Mouse (Mus musculus) gastrocnemius, adult 2 months (tissue): Measurements from ENCODE around the gene Trim9. TPM values are rescaled to one million over a fixed set of nuclear protein-coding genes. Genes with fewer than 3 reads are reported as not detected.

Experiments
- DNase-seq: peaks from one replicate; pipeline ENCODE4 v3.0.0; 2022
- H3K27ac ChIP-seq: fragments of 200-600 bp; 2 replicates; pipeline ENCODE4 v1.8.1; 2022; ENCODE audit warnings: mild to moderate bottlenecking
- H3K4me3 ChIP-seq: fragments of 200-600 bp; 2 replicates; pipeline ENCODE4 v1.8.1; 2022; ENCODE audit warnings: mild to moderate bottlenecking, moderate library complexity
- CTCF ChIP-seq: fragments of 200-600 bp; IDR thresholded peaks from 2 replicates; pipeline ENCODE4 v1.8.1; 2022; ENCODE audit warnings: antibody characterized with exemption, mild to moderate bottlenecking, moderate library complexity
- intact Hi-C: fragments of 180-260 bp; cut with DNase I; formaldehyde crosslinking; loops from one replicate; pipeline ENCODE4 v1.15.1; 2025
- total RNA-seq, 2 experiments: library from RNA; stranded (reverse); gene quantifications; 2 replicates each; pipeline ENCODE4 v1.2.3; 2021

Gene Trim9
- total RNA-seq, 2 experiments from 2014 or later, result 0.05 to 0.20 TPM

GRCm38 (mm10) chr12:70213601-70214000 lies 133.8 kb downstream of the Trim9 start:
- no peak for TF ChIP-seq CTCF
- DNase-seq, result no peak
- Histone ChIP-seq H3K27ac (no peak overlapping the region), H3K4me3 (no peak overlapping the region)
- intact Hi-C loops, result no loop called here

DNA sequence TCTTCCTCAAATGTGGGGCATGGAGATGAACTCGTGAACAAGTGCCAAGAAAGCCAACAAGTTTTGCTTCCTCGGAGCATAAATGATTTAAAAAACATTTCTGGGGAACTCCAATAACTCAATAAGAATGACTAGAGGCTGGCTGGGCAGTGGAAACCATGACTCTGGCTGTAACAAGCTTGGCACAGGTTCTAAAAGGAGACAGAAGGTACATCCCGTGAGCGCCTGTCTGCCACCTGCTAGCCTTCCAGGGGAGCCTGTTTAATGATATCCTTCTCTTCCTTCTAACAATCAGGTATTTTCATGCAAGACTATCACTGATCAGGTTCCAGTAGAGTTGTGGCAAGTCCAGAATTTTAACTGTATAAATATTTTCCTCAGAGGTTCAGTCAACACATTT lies 134.9 kb downstream of the Trim9 start:
- Histone ChIP-seq H3K4me3 (no peak overlapping the region), H3K27ac (no peak overlapping the region)
- DNase-seq, result no peak
- intact Hi-C loops, result no loop called here
- no peak for TF ChIP-seq CTCF

DNA sequence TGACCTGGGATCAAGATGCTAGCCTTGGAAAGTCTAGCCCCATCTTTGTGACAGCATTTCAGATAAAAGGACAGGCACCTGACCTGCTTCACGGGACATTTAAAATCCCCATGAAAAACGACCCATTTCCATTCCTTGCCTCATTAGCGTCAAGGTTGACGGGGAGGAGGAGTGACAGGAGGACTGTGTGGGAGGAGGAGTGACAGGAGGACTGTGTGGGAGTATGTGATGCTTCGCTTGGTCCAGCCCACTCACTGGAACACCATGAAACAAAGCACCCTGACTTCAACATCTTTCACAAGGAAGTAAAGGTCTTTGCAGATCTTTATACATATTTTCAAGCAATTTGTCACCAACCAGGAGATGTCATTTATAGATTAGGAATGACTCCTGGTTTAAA lies 139.2 kb downstream of the Trim9 start:
- Histone ChIP-seq H3K27ac (no peak overlapping the region), H3K4me3 (no peak overlapping the region)
- TF ChIP-seq CTCF, result no peak
- intact Hi-C loops, result no loop called here
- DNase-seq, result no peak

DNA sequence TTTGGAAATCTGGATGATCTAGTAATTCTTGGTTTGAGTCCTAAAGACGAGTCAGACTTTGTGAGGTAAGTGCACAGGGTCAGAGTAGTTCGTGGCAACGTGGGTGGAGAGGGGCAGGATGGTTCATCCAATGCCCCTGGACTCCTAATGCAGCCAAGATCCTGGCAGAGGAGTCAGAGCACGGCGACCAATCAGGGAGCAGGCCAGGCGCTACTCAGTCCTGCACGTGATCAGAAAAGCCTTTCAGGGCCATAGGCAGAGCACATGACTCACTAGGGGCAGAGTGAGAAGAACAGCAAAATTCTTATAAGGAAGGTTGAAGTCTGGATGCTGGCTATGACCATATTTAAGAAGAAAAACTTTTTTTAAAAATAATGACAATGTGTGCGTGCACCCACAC lies 143.0 kb downstream of the Trim9 start:
- no peak overlapping the region for H3K27ac ChIP-seq
- TF ChIP-seq CTCF, result no peak
- no peak for DNase-seq
- intact Hi-C loops, result no loop called here
- H3K4me3 ChIP-seq, result no peak overlapping the region

DNA sequence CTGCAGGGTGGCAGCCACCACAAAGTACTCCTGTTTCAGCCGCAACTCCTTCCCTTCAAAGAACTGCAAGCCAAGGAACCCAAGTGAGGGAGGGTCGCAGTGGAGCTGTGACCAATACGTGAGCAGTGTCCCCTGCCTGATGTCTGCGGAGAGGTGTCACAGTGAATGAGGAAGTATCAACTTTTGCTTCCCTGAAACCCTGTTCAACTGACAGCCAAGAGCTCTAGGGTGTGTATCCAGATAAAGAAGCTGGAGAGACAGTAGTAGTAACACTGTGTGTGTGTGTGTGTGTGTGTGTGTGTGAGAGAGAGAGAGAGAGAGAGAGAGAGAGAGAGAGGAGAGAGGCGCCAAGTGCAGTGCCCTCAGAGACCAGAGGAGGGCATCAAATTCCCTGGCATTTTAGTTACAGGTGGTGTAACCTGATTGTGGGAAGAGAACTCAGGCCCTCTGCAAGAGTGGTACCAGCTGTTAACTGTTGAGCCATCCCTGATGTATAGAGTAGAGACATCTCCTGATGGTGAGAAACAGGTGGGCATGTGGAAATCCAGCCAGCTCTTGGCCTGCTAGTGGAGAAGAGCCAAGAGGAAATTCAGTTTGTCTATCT lies 145.4 kb downstream of the Trim9 start:
- intact Hi-C loops, result no loop called here
- 0 out of 2 replicates have a peak, but pooled peaks have one; percentile 1 for TF ChIP-seq CTCF
- no peak overlapping the region for H3K27ac ChIP-seq
- no peak overlapping the region for H3K4me3 ChIP-seq
- DNase-seq, result no peak

- Histone ChIP-seq H3K27ac (no peak overlapping the region), H3K4me3 (no peak overlapping the region)
- no peak for DNase-seq
- TF ChIP-seq CTCF, result no peak
- intact Hi-C loops, result no loop called here
These were observed 151.1 kb downstream of the Trim9 start for GRCm38 (mm10) chr12:70196341-70196740.

DNA sequence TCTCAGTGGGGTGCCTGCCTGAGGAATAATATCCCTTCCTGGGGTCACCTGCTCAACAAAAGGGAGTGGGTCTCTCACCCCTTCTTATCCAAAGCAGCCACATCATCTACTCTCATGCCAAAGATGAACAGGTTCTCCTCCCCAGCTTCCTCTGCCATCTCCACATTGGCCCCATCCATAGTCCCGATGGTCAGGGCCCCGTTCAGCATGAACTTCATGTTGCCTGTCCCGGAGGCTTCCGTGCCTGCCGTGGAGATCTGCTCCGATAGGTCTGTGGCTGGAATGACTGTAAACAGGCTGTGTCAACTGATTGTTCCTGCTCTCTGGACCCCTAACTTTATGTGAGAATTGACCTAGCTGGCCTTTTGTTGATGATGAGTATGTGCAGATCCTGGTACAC lies 152.0 kb downstream of the Trim9 start:
- no peak overlapping the region for H3K27ac ChIP-seq
- no peak for TF ChIP-seq CTCF
- DNase-seq, result no peak
- H3K4me3 ChIP-seq, result no peak overlapping the region
- intact Hi-C loops, result no loop called here

Other genes with a start within 250 kb of the Trim9 start
- 10 to 100 TPM; 23.6 to 24.6 TPM for gene Nin, start 233.9 kb downstream of the Trim9 start, total RNA-seq
- gene Abhd12b, start 193.5 kb downstream of the Trim9 start, total RNA-seq, result not detected
- gene Pygl, start 116.1 kb downstream of the Trim9 start, total RNA-seq, result 1 to 10 TPM in 1 of 2 experiments, under 1 TPM in 1; 0.97 to 2.0 TPM
- 10 to 100 TPM in 1 of 2 experiments, 1 to 10 TPM in 1; 9.2 to 11.7 TPM for gene Tmx1, start 105.5 kb upstream of the Trim9 start, total RNA-seq